Mouse (Mus musculus) lung, postnatal 25 days (tissue): ENCODE measurements at regions not wholly inside any gene's neighbourhood (a gene's known extent, or its start where the extent isn't known, plus 50 kb on each side); places are given as distances from the start of the nearest gene placed in this dataset.
"Not testable (repeated sequence)": the region's sequence is repeated elsewhere in the genome, so short reads cannot be mapped to it uniquely, and the experiment has no call there.

Experiments used
- DNase-seq: peaks from one replicate; pipeline ENCODE4 v3.0.0; 2022; ENCODE audit warnings: low spot score

DNA sequence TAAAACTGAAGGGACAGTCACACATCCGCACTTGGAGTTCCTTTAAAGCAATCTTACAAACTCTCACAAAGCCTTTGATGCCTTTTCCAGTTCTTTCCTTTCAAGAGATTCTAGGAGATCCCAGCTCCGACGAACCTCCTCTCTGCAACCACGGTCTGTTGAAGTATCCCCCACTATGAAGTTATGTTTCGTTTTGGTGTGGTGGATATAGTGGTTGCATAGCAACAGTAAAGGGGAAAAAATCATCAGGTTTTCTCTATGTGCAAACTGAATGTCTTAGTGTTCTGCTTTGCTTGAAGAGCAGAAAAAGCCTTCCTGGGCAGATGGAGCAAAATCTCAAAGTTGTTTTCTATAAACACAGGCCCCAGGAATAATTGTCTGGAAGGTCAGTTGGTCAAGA lies 147.4 kb upstream of the Dlgap1 start:
- DNase-seq, result no peak

- no peak for DNase-seq
These were observed 147.0 kb upstream of the Dlgap1 start for GRCm38 (mm10) chr17:69821901-69822300.

DNA sequence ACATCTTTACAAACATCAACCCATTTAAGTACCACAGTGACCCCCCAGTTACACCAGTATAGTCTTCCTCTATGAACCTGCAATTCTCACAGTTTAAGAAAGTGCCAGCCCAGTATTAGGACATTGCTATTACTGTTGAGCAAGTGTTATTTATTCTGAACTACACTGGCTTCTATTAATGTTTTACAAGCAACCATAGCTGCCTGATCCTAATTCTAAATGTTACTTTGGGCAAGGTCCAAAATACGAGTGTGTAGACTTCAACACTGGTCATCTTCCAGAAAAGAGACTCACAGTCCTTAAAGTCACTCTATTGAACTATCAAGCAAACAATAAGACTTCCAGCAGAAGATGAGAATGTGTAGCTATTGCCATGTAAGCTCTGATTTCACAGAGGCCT lies 146.0 kb upstream of the Dlgap1 start:
- DNase-seq, result no peak

DNA sequence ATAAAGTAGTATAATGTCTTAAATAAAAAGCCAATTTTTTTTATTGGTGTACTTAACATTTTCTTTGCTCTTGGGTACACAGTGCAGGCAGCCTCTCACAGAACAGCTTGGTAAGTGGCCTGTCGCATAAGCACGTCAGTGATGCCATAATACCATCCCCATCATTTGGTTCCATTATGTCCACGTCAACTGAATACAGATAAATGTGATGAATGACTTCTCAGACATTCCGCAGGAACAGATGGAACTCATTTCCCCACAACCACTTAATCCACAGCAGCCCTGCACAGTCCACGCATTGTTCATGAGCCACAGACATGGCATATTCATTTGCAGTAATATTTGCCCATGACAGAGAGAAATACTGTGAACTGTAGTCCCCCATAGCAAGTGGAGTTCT lies 127.6 kb upstream of the Dlgap1 start:
- no peak for DNase-seq

- no peak for DNase-seq
These were observed 120.6 kb upstream of the Dlgap1 start for GRCm38 (mm10) chr17:69848306-69848705.

DNA sequence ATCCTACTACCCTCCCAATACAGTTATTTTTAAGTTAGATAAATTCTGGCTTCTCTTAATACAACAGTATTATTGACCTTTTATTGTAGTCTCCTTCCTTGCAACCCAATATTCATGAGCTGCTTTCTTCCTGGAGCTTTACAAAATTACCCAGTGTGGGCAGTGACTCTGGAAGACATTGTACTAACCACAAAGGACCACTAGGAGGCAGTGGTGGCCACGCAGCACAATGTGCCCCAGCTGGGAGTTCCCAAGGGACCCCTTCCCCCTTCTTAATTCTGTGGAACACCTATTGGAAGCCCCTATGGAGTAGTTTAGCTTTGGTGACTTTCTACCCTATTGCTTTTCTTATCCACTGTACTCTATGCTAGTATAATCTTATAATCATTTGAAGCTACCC lies 118.8 kb upstream of the Dlgap1 start:
- DNase-seq, result no peak

- DNase-seq, result not testable (repeated sequence)
These were observed 88.9 kb upstream of the Dlgap1 start for GRCm38 (mm10) chr17:69879958-69880357.

- no peak for DNase-seq
These were observed 74.9 kb upstream of the Dlgap1 start for GRCm38 (mm10) chr17:69893980-69894379.
